Mouse (Mus musculus) small intestine, adult 2 months (tissue): ENCODE measurements at regions not wholly inside any gene's neighbourhood (a gene's known extent, or its start where the extent isn't known, plus 50 kb on each side); places are given as distances from the start of the nearest gene placed in this dataset.

Experiments used
- H3K27ac ChIP-seq: fragments of 200-500 bp; 2 replicates; pipeline ENCODE4 v1.5.1; 2012; ENCODE audit warnings: low read depth, low read length, control low read depth, inconsistent platforms; ENCODE audit not compliant: insufficient read depth
- H3K27me3 ChIP-seq: fragments of 200-500 bp; 2 replicates; pipeline ENCODE4 v1.6.1; 2012; ENCODE audit warnings: mild to moderate bottlenecking, moderate library complexity, low read length, inconsistent platforms; ENCODE audit not compliant: control insufficient read depth, insufficient read depth
- H3K36me3 ChIP-seq: fragments of 200-500 bp; 2 replicates; pipeline ENCODE4 v1.6.1; 2012; ENCODE audit warnings: mild to moderate bottlenecking, low read length, control low read depth, inconsistent platforms; ENCODE audit not compliant: control insufficient read depth, insufficient read depth
- H3K4me1 ChIP-seq: fragments of 200-500 bp; 2 replicates; pipeline ENCODE4 v1.6.1; 2012; ENCODE audit warnings: low read length, inconsistent platforms, mixed read lengths; ENCODE audit not compliant: control insufficient read depth, insufficient read depth, insufficient read length
- H3K4me3 ChIP-seq: fragments of 200-500 bp; 2 replicates; pipeline ENCODE4 v1.5.1; 2012; ENCODE audit warnings: low read depth, mild to moderate bottlenecking, control low read depth, inconsistent platforms, low read length, moderate library complexity
- CTCF ChIP-seq: fragments of 200-500 bp; IDR thresholded peaks from 2 replicates; pipeline ENCODE4 v1.5.1; 2012; ENCODE audit warnings: low read depth, mild to moderate bottlenecking, control low read depth, inconsistent platforms, low read length, moderate library complexity, mixed read lengths; ENCODE audit not compliant: insufficient replicate concordance, insufficient read length; ENCODE audit errors: extremely low read depth
- POLR2A ChIP-seq: fragments of 200-500 bp; IDR thresholded peaks from 2 replicates; pipeline ENCODE4 v1.6.1; 2012; ENCODE audit warnings: low read depth, mild to moderate bottlenecking, control low read depth, inconsistent platforms, low read length, moderate library complexity
- WGBS: fragments of 180-500 bp; shearing (Covaris S2); methylation state at CpG from one replicate; pipeline ENCODE4 v1.1.7; 2018; 5-methylcytosine and 5-hydroxymethylcytosine counted together

DNA sequence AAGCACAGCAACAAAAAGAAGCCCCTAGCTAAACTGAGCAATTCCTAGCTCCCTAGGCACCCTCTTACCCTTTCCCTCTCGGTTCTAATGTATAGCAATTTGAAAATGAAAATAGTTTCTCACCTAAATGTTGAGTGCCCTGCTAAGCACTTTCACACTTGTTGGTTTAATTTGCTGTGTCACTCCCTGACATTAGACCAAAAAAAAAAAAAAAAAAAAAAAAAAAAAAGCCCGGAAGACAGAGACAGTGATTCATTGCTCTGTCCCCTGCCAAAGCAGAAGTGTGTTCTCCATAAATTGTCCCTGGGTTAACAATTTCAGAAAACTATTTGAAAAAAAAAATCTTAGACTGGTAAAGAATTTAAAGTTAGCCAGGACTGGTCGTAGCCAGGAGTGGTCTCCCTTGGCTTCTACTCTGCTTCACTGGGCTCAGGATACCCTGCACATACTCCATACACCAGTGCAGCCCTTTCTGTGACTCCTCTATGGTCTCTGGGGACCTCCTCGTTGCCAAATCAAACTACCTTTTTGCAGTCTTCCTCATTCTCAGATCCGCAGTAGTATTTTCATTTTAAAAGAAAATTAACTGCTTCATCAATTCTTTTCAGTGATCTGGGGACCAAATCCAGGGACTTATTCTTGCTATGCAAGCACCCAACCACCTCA, 148.0 kb upstream of the Bcl6 start:
- Histone ChIP-seq H3K4me3 (no peak overlapping the region), H3K36me3 (no peaks in the 10 kb centered on the region), H3K27ac (no peak overlapping the region), H3K4me1 (no peaks in the 10 kb centered on the region), H3K27me3 (no peaks in the 10 kb centered on the region)
- WGBS = 67% methylated on average over 5 of the region's 5 CpGs
- no peak for TF ChIP-seq CTCF
- no peak for TF ChIP-seq POLR2A

DNA sequence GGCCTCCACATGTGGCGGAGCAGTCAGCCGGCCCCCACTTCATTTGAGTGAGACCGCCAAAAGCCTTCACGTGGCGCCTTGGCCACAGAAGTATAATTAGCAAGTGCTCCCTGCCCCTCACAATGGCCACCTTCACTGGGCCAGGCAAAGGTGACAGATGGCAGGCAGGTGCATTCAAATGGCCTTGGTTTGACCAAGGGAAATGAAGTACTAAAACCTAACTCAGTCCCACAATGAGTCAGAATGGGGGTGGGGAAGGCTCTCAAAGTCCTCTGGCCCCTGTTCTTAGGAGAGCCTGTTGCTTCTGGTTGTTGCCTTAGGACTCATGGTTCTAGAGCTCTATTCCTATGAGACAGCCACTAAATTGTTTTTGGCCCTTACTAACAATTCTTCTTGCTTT, 147.2 kb upstream of the Bcl6 start:
- no peaks in the 10 kb centered on the region for H3K4me1 ChIP-seq
- H3K27ac ChIP-seq = no peak overlapping the region
- TF ChIP-seq POLR2A (no peak), CTCF (no peak)
- H3K4me3 ChIP-seq = no peak overlapping the region
- no peaks in the 10 kb centered on the region for H3K27me3 ChIP-seq
- WGBS = 93% methylated on average over 5 of the region's 5 CpGs
- no peaks in the 10 kb centered on the region for H3K36me3 ChIP-seq

DNA sequence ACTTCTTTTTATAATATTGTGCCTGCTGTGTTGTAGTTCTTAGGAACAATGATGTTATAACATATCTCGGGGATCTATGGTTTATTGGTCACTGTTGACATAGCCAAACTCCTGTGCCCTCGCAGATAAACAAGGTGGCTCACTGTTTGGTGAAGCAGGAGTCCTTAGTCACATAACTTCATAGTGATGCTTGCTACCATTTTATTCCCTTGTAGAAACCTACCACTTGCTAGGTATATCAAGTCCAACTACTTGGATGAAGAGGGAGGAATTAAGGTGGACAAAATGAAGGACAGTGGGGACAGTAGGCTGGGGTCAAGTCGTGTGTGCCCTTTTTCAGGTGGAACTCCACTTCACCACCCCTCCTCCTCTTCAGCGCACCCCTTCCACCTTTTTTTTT, 146.7 kb upstream of the Bcl6 start:
- Histone ChIP-seq H3K36me3 (no peaks in the 10 kb centered on the region), H3K4me3 (no peak overlapping the region), H3K27me3 (no peaks in the 10 kb centered on the region), H3K4me1 (no peaks in the 10 kb centered on the region), H3K27ac (no peak overlapping the region)
- 87% methylated on average over 4 of the region's 4 CpGs for WGBS
- TF ChIP-seq POLR2A (no peak), CTCF (no peak)

DNA sequence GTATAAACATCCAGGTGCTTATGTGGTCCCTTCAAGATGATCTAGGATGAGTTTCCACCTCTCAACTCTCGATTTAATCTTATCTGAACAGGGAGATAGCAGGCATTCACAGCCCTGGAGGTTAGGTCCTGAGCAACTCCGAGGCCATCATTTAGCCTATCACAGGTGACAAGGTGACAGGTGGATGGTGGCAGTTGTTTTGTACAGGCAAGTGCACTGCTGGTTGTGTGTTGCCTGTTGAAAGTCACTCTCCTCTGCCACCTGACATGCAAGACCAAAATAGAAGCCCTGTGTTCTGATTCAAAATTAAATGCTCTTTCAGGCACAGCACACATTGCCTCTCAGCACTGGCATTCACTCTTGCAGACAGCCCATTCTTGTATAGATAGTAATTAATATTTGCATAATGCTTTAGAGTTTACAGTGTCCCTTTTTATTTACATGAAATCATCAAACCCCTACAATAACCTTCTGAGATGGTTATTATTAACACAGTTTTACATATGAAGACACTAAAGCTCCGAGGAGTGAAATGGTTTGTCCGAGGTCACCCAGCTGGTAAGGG, 145.9 kb upstream of the Bcl6 start:
- Histone ChIP-seq H3K27ac (no peak overlapping the region), H3K4me1 (no peaks in the 10 kb centered on the region; the same call in 1 of the 2 replicates), H3K36me3 (no peaks in the 10 kb centered on the region), H3K4me3 (no peak overlapping the region), H3K27me3 (no peaks in the 10 kb centered on the region)
- 50% methylated on average over 4 of the region's 4 CpGs for WGBS
- no peak for TF ChIP-seq CTCF
- no peak for TF ChIP-seq POLR2A

DNA sequence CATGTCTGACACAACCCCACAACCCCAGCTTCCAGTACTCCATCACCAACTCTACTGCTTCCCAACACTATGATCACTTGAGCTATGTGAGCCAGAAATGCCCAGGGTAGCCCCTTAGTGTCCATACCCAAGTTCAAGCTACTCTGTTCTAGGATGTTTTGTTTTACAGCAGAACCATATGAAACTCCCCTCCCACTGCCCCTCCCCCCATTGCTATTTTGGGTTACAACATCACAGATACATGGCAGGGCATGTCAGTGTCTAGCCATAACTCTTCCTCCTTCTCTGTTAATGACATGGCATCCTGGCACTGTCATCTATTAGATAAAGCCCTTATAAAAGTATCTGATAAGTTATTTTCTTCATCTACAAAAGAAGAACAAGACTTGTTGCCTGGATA, 142.0 kb upstream of the Bcl6 start:
- Histone ChIP-seq H3K4me3 (no peak overlapping the region), H3K4me1 (peaks cover 7% of the 10 kb centered on the region; the same call in 1 of the 2 replicates), H3K27ac (no peak overlapping the region), H3K36me3 (no peaks in the 10 kb centered on the region), H3K27me3 (no peaks in the 10 kb centered on the region)
- TF ChIP-seq CTCF (no peak), POLR2A (no peak)

DNA sequence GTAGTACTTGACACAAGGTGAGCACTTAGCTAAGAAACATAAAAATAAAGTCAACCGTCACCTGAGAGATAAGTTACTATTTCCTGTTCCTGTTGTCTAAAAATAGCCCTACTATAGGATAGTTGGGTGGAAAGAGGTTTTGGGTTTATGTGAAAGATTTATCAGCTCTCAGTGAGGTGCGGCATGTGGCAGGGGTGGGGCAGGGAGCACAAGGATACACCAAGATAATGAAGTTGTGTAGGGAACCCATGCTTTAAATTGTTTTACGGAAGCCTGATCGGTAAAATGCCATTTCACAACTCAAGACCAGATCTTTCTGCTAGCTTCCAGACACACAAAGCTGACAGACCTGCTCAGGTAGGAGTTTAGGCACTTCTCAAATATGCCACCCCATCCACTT, 141.0 kb upstream of the Bcl6 start:
- Histone ChIP-seq H3K27me3 (no peaks in the 10 kb centered on the region), H3K36me3 (no peaks in the 10 kb centered on the region), H3K4me1 (peaks cover 7% of the 10 kb centered on the region; the same call in 1 of the 2 replicates), H3K4me3 (no peak overlapping the region), H3K27ac (no peak overlapping the region)
- WGBS = 41% methylated on average over 4 of the region's 4 CpGs
- TF ChIP-seq POLR2A = no peak
- no peak for TF ChIP-seq CTCF

DNA sequence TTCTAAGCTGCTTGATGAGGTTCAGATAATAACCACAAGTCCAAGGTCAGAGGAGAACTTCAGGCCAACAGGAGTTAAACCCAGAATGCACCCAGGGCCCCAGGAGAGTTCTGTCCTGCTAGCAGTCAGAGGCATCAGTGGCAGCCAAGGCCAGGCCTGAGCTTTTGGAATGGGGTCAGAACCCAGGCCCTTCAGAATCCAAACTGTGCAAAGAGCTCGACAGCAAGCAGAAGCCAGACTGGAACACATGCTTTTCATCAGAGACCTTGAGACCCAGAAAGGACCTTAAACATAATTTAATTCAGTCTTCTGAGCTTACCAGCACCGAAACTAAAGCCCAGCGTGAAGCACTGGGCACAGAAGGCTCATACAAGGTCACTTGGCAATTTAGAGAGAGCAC, 139.9 kb upstream of the Bcl6 start:
- H3K4me3 ChIP-seq = no peak overlapping the region
- TF ChIP-seq CTCF (no peak), POLR2A (no peak)
- no peaks in the 10 kb centered on the region for H3K36me3 ChIP-seq
- 84% methylated on average over 3 of the region's 3 CpGs for WGBS
- peaks cover 7% of the 10 kb centered on the region; the same call in 1 of the 2 replicates for H3K4me1 ChIP-seq
- H3K27me3 ChIP-seq = no peaks in the 10 kb centered on the region
- no peak overlapping the region for H3K27ac ChIP-seq
